Mouse (Mus musculus) heart, adult 11 months (tissue): ENCODE measurements around the gene Becn1.

Experiments
- DNase-seq: peaks from one replicate; pipeline ENCODE4 v3.0.0; 2022

Becn1 gene

GRCm38 (mm10) chr11:101264954-101265471 lies 37.1 kb downstream of the Becn1 start:
- no peak for DNase-seq

DNA sequence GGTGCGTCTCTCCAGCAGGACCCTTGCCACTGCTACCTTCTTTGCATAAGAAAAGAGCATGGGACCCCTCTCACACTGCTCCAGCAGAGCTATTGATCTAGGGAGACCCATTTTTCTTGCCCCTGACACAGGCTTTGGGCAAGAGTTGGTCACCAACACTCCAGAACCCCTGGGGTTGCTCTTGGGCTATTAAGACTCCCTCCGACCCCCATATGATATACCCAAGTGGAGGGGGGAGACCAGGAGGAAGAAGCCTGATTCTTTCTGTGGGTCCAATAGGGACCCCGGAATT lies 38.2 kb downstream of the Becn1 start:
- DNase-seq: no peak

- DNase-seq: peak; percentile 91
These were observed 38.7 kb downstream of the Becn1 start for GRCm38 (mm10) chr11:101263138-101263988.

DNA sequence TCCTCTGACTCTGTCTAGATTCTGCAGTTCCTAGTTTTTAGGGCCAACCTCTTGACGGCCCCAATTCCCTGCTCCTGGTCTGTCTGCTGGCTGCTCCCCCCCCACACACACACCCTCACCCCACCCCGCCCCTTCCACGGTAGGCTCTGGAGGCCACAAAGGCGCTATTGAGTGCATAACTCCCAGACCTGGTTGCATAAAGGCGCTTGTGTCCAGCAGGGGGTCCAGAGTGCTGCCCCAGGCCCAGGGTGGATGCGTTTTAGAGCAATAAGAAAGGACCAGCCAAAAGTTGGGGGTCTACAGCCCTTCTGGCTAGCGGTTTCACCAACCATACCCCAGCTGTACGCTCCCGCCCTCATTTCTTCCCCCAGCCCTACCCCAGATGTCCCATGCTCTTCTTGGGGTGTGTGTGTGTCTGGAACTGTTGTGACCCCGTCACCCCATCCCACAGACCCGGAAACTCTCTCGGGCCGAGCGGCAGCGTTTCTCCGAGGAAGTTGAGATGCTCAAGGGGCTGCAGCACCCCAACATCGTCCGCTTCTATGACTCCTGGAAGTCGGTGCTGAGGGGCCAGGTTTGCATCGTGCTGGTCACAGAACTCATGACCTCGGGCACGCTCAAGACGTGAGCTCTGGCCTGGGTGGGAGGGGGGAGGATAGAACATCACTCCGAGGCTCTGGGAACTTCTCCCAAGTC lies 39.7 kb downstream of the Becn1 start:
- DNase-seq: peak; percentile 91

DNA sequence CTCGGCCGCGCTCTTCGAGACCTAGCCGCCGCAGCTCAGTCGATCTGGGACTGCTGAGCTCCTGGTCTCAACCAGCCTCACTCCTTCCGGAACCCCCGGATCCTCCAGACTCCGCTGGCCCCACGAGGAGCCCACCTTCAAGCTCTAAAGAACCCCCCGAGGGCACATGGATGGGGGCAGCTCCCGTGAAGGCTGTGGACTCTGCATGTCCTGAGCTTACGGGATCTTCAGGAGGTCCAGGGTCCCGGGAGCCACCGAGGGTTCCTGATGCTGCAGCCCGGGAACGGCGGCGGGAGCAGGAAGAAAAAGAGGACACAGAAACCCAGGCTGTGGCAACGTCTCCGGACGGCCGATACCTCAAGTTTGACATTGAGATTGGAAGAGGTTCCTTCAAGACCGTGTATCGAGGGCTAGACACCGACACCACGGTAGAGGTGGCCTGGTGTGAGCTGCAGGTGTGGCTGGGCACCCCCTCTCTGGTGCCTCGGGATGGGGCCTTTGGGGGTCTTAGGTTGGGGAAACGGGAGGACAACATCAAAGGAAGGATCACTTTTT lies 41.2 kb downstream of the Becn1 start:
- peak; percentile 89 for DNase-seq

- peak; percentile 98 for DNase-seq
These were observed 41.9 kb downstream of the Becn1 start, which contains the start of gene Wnk4 for GRCm38 (mm10) chr11:101259948-101260825. Gene Wnk4, plus strand, starts transcription at chr11:101260567.

- peak; percentile 97 for DNase-seq
These were observed 42.8 kb downstream of the Becn1 start for GRCm38 (mm10) chr11:101259261-101259712.

DNA sequence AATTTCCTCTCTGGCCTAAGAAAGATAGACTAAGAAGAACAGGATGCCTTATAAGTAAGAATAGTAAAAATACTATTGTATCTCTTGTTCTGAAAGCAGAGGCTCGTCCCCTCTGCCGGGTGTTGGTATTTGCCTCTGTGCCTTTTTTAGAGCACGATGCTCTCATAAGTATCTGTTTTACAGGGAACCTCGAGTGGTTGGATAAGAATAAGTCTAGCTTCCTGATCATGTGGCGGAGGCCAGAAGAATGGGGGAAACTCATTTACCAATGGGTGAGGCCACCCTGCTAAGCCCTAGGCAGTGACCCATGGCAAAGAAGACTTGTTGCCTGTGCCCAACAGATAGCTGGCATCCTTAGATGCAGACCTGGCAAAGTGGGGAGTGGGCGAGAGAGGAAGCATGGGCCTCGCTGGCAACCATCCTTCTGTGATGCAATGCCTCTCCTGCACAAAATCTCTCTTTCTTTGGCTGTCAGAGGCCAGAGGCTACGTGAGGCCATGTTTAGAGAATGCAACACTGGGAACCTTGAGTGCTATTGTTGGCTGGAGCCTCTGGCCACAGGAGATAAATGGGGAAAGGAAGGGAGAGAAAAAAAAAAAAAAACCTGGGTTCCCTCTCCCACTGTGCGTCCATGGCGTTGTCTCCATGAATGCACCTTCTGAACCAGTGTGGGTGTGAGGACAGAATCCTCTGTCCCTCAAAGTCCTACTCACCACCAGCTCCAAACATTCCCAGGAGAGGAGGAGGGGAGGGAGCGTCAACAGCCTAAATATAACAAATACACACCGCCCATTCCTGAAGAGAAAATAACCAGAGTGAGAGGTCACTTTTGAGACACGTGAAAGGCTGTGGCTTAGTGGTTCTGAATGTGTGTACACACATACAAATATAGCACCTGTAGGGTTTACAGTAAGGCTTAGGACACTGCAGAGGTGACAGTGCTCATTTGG lies 46.0 kb downstream of the Becn1 start:
- DNase-seq: peak; percentile 97

DNA sequence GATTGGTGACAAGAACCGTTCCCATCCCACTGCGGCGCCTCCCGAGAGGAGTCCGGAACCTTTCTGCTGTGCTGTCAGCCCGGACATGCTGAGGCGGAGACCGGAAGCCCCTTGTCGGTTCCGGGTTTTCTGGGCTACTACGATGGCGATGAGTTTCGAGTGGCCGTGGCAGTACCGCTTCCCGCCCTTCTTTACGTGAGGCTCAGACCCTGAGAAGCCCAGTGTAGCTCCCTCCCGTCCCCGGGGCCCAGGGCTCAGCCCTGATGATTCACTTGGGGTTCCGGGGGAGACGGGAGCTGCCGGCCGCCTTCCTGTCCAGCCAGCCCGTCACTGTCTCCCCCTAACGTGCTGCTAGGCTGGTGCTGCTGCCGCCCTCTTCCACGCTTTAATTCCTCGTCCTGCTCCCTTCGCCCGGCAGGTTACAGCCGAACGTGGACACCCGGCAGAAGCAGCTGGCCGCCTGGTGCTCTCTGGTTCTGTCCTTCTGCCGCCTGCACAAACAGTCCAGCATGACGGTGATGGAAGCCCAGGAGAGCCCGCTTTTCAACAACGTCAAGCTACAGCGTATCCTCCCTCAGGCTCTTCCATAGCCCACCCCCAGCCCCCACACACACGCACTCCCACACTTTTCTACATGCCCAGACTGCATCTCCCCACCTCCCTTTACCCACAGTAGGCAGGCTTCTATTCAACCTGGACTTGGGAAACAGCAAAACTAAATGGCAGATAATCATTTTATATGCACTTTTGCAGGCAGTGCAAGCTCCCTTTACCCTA lies 48.3 kb downstream of the Becn1 start, which contains the start of gene Vps25:
TSS of gene Vps25 (plus strand) at position 95 of the 777 bp plus-strand sequence.
- DNase-seq: peak; percentile 98

DNA sequence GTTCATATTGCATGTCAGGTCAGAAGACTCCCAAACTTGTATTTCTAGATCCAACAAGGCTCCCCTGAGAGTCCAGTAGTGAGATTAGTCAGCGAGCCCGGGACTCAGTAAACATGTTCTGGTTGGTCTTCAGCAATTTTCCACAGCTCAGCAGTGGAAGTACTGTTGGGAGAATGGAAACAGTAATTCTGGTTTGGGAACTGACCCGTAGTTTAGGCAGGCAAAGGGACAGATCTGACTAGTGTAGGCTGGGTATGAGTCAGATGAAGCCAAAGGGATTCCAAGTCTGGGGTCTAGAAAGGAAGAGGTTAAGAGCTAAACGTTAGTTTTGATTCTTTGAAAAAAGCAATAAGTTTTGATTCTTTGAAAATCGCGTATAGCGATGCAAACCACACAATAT lies 49.1 kb downstream of the Becn1 start:
- DNase-seq: peak; percentile 89

GRCm38 (mm10) chr11:101251031-101251430 lies 51.1 kb downstream of the Becn1 start:
- no peak for DNase-seq

DNA sequence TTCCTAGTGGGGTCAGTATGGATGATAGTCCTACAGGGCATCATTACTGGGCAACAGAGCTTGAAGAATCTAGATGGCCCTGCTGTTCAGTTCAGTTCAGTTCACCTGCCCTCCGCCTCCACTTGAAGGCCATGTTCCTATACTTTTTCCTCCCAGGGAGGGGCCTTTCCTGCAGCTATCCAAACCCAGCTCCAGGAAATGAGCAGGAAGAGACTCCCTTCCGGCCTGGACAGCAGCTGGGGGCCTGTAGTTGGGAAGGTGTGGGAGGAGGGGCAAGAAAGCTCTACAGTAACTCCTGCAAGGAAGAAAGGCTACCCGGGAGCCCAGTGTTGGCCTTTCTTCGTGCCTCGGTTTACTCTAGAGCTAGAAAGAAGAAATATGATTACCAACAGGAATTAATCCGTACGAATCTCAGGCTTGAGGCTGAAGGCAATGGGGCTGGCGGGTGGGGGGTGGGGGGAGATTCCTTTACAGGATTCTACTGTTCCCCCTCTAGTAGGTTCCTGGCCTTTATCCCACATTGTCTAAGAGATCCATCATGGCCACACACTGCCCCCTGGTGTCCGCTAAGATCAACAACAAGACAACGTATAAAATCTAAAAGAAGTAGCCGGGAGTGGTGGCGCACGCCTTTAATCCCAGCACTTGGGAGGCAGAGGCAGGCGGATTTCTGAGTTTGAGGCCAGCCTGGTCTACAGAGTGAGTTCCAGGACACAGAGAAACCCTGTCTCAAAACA lies 53.7 kb downstream of the Becn1 start:
- DNase-seq: peak; percentile 99

DNA sequence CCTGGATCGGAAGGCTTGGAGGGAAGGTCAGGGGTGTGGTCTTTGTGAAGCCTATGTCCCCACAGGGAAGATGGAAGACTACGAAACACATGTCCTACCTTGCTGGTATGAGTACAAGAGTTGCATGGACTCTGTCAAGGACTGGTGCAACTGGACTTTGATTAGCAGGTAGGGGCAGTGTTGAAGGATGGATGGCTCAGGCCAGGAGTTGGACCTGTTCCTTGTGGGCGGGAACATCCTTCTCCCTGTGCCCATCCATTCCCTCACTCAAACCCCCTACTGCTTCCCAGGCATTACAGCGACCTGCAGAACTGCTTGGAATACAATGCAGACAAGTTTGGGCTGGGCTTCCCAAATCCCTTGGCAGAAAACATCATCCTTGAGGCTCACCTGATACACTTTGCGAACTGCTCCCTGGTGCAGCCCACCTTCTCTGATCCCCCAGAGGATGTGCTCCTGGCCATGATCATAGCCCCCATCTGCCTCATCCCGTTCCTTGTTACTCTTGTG lies 54.5 kb downstream of the Becn1 start:
- DNase-seq: peak; percentile 94

GRCm38 (mm10) chr11:101246702-101247012 lies 55.4 kb downstream of the Becn1 start:
- DNase-seq: no peak

DNA sequence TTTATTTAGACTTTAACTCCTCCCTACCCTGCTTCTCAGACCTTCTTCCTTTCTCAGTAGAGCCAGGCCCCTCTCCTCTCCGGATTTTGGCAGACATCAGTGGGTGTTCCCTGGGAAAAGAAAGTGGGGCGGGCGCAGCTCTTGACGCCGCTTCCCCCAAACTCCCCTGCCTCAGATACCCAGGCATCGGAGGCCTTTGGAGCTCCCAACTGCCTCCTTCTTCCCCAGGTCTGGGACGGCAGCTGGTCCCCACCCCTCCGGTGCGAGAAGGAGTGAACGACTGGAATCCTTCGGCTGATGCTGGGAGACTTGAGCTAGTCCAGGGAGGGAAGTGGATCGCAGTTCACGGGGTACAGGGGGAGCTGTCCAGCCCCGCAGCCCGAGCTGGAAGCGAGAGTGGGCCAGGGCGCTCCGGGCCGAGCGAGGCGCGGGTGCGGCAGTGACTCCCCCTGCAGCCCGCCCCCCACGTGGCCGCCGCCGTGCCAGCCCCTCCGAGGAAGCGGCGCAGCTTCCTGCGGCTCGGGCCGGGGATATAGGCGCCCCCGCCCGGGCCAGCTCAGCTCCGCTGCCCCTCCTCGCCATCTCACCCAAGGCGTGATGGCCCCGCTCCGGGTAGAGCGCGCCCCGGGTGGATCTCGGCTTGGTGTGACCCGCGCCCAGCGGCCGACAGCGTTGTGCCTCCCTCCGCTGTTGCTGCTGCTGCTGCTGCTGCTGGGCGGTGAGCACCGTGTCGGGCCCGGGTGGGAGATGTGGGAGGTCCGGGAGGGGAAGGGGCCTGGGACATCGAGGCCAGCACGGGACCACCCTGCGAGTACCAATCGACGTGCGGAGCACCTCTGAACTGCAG lies 56.0 kb downstream of the Becn1 start, which contains the start of gene Ramp2:
TSS of gene Ramp2 (plus strand) at position 174 of the 847 bp plus-strand sequence.
- DNase-seq: peak; percentile 99

- DNase-seq: peak; percentile 98
These were observed 57.0 kb downstream of the Becn1 start for GRCm38 (mm10) chr11:101245071-101245470.

GRCm38 (mm10) chr11:101238071-101238647 lies 63.9 kb downstream of the Becn1 start:
- peak; percentile 95 for DNase-seq

DNA sequence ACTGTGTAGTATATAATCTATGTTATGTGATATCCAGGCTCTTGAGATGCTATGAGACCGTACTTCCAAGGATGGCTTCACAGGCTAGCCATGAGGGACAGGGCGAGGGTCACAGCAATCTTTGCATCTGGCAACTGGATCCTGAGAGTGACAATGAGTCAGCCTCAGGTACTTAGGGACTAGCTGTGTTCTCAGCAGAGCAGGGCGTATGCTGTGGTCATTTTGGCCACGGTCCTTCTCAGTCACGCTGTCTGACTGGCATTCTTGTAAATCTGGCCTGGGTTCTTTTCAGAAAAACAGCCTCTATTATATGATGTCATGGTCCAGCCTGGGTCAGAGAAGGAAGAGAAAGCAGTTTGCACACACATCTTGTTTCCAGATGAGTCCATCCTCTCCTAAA lies 65.3 kb downstream of the Becn1 start:
- peak; percentile 89 for DNase-seq
